Mouse (Mus musculus) erythroblast, embryonic 14.5 days (primary cell): ENCODE results near the gene Strc.

Experiments used
- GATA1 ChIP-seq: IDR thresholded peaks from 2 replicates; pipeline ENCODE4 v1.6.1; 2012; ENCODE audit warnings: low read length, inconsistent platforms, mixed read lengths
- TAL1 ChIP-seq: IDR thresholded peaks from 3 replicates; pipeline ENCODE4 v1.6.1; 2012; ENCODE audit warnings: low read length, inconsistent platforms, mixed read lengths

- TF ChIP-seq TAL1 = no peak
- TF ChIP-seq GATA1 = no peak
Measured at GRCm38 (mm10) chr2:121408160-121408559, 21.2 kb upstream of the Strc start.
